Mouse (Mus musculus) kidney, adult 2 months (tissue): ENCODE measurements at regions not wholly inside any gene's neighbourhood (a gene's known extent, or its start where the extent isn't known, plus 50 kb on each side); places are given as distances from the start of the nearest gene placed in this dataset.

Experiments
- DNase-seq: peaks from one replicate; pipeline ENCODE4 v3.0.0; 2021
- H3K27ac ChIP-seq: fragments of 200-500 bp; 2 replicates; pipeline ENCODE4 v1.5.1; 2012; ENCODE audit warnings: low read depth, low read length, control low read depth, inconsistent platforms; ENCODE audit not compliant: insufficient read depth
- H3K27me3 ChIP-seq: fragments of 200-500 bp; replicated peaks from 2 replicates; pipeline ENCODE4 v1.6.1; 2012; ENCODE audit warnings: mild to moderate bottlenecking, moderate library complexity, low read length, inconsistent platforms; ENCODE audit not compliant: control insufficient read depth, insufficient read depth
- H3K36me3 ChIP-seq: fragments of 200-500 bp; 2 replicates; pipeline ENCODE4 v1.6.1; 2012; ENCODE audit warnings: mild to moderate bottlenecking, moderate library complexity, low read length, inconsistent platforms; ENCODE audit not compliant: control insufficient read depth, insufficient read depth
- H3K4me1 ChIP-seq: fragments of 200-500 bp; 2 replicates; pipeline ENCODE4 v1.6.1; 2011; ENCODE audit warnings: low read length; ENCODE audit not compliant: control insufficient read depth, insufficient read depth
- H3K4me3 ChIP-seq: fragments of 200-500 bp; 2 replicates; pipeline ENCODE4 v1.5.1; 2011; ENCODE audit warnings: mild to moderate bottlenecking, low read depth, low read length, control low read depth; ENCODE audit not compliant: insufficient read depth
- CTCF ChIP-seq: fragments of 200-500 bp; conservative IDR thresholded peaks from 2 replicates; pipeline ENCODE4 v1.5.1; 2011; ENCODE audit warnings: low read depth, mild to moderate bottlenecking, control low read depth, low read length, moderate library complexity, mixed read lengths; ENCODE audit not compliant: insufficient read depth, insufficient read length
- POLR2A ChIP-seq: fragments of 200-500 bp; IDR thresholded peaks from one replicate; pipeline ENCODE4 v1.6.1; 2011; ENCODE audit warnings: low read depth, low read length, control low read depth
- WGBS: fragments of 180-500 bp; shearing (Covaris S2); methylation state at CpG from one replicate; pipeline ENCODE4 v1.1.7; 2018; 5-methylcytosine and 5-hydroxymethylcytosine counted together

DNA sequence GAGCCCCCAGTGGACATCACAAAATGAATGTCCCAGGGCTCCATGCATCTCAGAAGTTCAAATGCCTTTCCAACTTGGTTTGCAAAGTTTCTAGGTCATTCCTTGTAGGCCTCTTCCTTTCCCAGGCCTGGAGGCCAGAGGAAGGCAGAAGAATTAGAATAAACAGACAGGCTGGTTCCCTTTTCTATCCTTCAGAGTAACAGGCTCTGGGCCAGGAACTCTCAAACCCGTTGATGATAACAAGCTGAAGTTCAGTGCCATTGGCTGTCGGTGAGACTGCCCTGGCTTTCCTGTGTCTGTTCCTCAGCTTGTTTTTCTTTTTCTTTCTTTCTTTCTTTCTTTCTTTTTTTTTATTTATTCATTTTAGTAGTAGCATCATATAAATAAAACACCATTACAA lies 99.3 kb upstream of the Gm4791 start:
- no peaks in the 10 kb centered on the region; the same call in 1 of the 2 replicates for H3K27me3 ChIP-seq
- no peak overlapping the region for H3K27ac ChIP-seq
- TF ChIP-seq CTCF = no peak
- no peak for TF ChIP-seq POLR2A
- H3K4me1 ChIP-seq = no peaks in the 10 kb centered on the region
- DNase-seq = no peak
- WGBS = 65% methylated on average over 2 of the region's 2 CpGs
- H3K4me3 ChIP-seq = no peak overlapping the region
- no peaks in the 10 kb centered on the region for H3K36me3 ChIP-seq

- TF ChIP-seq CTCF = no peak
- no peak for TF ChIP-seq POLR2A
- H3K4me3 ChIP-seq = no peak overlapping the region
- H3K27ac ChIP-seq = no peak overlapping the region
- 59% methylated on average over 3 of the region's 3 CpGs for WGBS
- no peak for DNase-seq
- no peaks in the 10 kb centered on the region; the same call in 1 of the 2 replicates for H3K27me3 ChIP-seq
- H3K36me3 ChIP-seq = no peaks in the 10 kb centered on the region
- no peaks in the 10 kb centered on the region for H3K4me1 ChIP-seq
These were observed 100.4 kb upstream of the Gm4791 start for GRCm38 (mm10) chr9:46898120-46898519.

GRCm38 (mm10) chr9:46891829-46892228 lies 106.7 kb upstream of the Gm4791 start:
- TF ChIP-seq CTCF = no peak
- TF ChIP-seq POLR2A = no peak
- 44% methylated on average over 1 of the region's 1 CpGs for WGBS
- no peak overlapping the region for H3K4me3 ChIP-seq
- H3K4me1 ChIP-seq = no peaks in the 10 kb centered on the region
- DNase-seq = peak; percentile 18
- no peaks in the 10 kb centered on the region for H3K27me3 ChIP-seq
- no peak overlapping the region for H3K27ac ChIP-seq
- H3K36me3 ChIP-seq = no peaks in the 10 kb centered on the region

DNA sequence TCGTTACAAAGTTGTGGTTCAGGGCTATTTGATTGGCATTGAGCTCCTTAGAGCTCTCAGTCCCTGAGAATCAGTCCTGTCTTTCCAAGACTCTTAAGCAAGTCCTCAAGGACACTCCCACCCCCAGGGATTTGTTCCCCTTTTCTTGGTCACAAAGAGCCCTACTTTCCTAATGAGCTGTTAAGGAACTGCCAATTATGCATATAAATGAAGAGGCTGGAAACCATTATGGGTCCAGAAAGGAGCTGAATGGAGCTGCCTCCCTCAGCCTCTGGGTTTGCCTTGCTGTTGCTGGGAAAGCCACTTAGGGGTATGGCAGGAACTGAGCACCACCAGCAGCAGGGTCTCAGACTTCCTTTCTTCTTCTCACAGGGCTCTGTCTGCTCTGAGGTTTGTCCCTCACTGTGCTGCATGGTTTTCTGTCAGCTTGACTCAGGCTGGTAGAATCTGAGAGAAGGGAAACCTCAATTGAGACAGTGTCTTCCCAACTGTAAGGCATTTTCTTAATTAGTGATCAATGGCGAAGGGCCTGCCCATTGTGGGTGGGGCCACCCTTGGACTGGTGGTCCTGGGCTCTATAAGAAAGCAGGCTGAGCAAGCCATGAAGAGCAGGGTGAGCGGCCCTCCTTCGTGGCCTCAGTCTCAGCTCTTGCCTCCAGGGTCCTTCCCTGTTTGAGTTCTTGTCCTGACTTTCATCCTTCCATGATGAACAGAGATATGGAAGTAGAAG lies 108.4 kb upstream of the Gm4791 start:
- no peak overlapping the region for H3K4me3 ChIP-seq
- H3K36me3 ChIP-seq = no peaks in the 10 kb centered on the region
- DNase-seq = peak; percentile 2
- H3K4me1 ChIP-seq = no peaks in the 10 kb centered on the region
- H3K27ac ChIP-seq = no peak overlapping the region
- TF ChIP-seq POLR2A (no peak), CTCF (no peak)
- 79% methylated on average over 4 of the region's 4 CpGs for WGBS
- no peaks in the 10 kb centered on the region for H3K27me3 ChIP-seq

GRCm38 (mm10) chr9:46871211-46871994 lies 127.1 kb upstream of the Gm4791 start:
- TF ChIP-seq POLR2A (no peak), CTCF (no peak)
- Histone ChIP-seq H3K4me1 (no peaks in the 10 kb centered on the region), H3K27ac (no peak overlapping the region), H3K4me3 (no peak overlapping the region), H3K27me3 (no peaks in the 10 kb centered on the region), H3K36me3 (no peaks in the 10 kb centered on the region)
- 86% methylated on average over 8 of the region's 8 CpGs for WGBS
- DNase-seq = no peak

DNA sequence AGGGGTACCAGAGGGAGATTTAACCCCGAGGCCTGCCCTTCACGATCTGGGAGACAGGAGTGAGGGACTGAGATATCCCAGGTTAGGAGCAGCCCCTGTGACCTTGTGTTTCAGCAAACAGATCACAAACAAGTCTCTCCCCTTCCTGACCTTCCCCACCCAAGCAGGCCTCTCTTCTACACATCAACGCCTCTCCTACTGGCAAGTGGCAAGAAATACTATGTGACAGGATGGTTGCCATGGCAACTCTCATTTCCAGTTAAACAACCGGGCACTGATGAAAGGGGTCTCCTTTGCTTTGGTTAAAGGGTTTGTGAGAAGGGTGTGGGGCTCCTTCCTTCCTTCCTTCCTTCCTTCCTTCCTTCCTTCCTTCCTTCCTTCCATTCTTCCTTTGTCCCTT lies 134.6 kb upstream of the Gm4791 start:
- TF ChIP-seq CTCF (no peak), POLR2A (no peak)
- Histone ChIP-seq H3K36me3 (no peaks in the 10 kb centered on the region), H3K27me3 (no peaks in the 10 kb centered on the region), H3K27ac (no peak overlapping the region), H3K4me1 (no peaks in the 10 kb centered on the region), H3K4me3 (no peak overlapping the region)
- DNase-seq = no peak
- WGBS = 26% methylated on average over 4 of the region's 4 CpGs

DNA sequence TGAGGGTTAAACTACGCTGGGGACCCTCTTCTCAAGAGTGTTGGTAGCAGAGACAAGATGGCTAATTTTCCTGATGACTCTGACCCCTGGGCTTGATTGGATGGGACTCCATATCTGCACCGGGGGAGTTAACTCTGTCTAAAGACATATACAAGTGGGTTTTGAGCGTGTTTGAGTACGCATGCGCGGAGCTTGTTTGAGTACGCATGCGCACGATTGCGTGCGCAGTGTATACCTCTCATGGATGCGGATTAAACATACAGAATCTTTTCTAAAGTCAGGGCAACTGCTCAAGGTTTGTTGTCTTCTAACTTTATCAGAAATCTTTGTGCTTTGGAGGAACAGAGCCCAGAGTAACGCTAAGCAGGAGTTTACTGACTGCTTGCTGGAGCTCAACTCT lies 146.8 kb upstream of the Gm4791 start:
- no peak for DNase-seq

More for the DNA sequence above, 146.8 kb upstream of the Gm4791 start:
- Histone ChIP-seq H3K4me1 (no peaks in the 10 kb centered on the region), H3K27me3 (no peaks in the 10 kb centered on the region), H3K4me3 (no peak overlapping the region), H3K27ac (no peak overlapping the region), H3K36me3 (no peaks in the 10 kb centered on the region)
- TF ChIP-seq POLR2A = no peak
- no peak for TF ChIP-seq CTCF
- WGBS = 96% methylated on average over 13 of the region's 13 CpGs
